28 mouse cellular contexts compared by ENCODE assay signal in genomic region chr6:87784033-87784432, GRCm38 (mm10). TPM values are rescaled to one million over a fixed set of nuclear protein-coding genes. Genes with fewer than 3 reads are reported as not detected.
DNase-seq lines count a peak whose midpoint lies in the region; ATAC-seq and TF ChIP-seq lines count a peak whose summit lies in the region.
"Had no signal": no experiment of that assay in that cellular context is flagged by ENCODE, and none has a peak within 500 bp of the region (broad histone marks: within the 10 kb centered on the region; RNA-seq: fewer than 3 reads in every experiment).

No protein-coding gene starts in this region.

- no peak for TF ChIP-seq EP300 in liver, postnatal 0 days (IDR thresholded peaks at IDR 0.05; ENCODE audit: low read depth)

- peak; percentile 17 for DNase-seq in forebrain, embryonic 11.5 days (ENCODE audit: low spot score)
- no peak for DNase-seq in forebrain, embryonic 10.5 days (ENCODE audit: extremely low spot score, low spot score)
- DNase-seq in heart, embryonic 10.5 days (ENCODE audit: low spot score): peak; percentile 25
- no peak for DNase-seq in heart, adult 8-10 months (ENCODE audit: low spot score)
- no peak for DNase-seq in liver, postnatal 0 days
- peak; percentile 19 for DNase-seq in G1E (ENCODE audit: low spot score)
- DNase-seq in cerebellum, adult 9-10 months: no peak
- DNase-seq: adrenal gland, adult 8-10 months; adrenal gland, postnatal 14 days; adrenal gland, postnatal 36 days; B cell, adult 2 months; cerebellum, adult 11-12 months; cerebellum, adult 2 months; cerebellum, adult 9-11 months; cerebellum, postnatal 14 days; cerebellum, postnatal 36 days; embryo, embryonic 11 days had no signal

- ATAC-seq in forebrain, embryonic 11.5 days (replicated peaks; ENCODE audit: low FRiP score): no peak
- ATAC-seq in liver, embryonic 12.5 days: no peak
- ATAC-seq in liver, postnatal 0 days: no peak
- no peak for ATAC-seq in G1E (ENCODE audit: extremely low read depth, insufficient number of reproducible peaks, low FRiP score, poor library complexity, severe bottlenecking)
- ATAC-seq: activated CD4-positive, CD25-positive, alpha-beta regulatory T cell, adult 4 months; CD4-positive, CD25-positive, alpha-beta regulatory T cell, adult 4 months; forebrain, embryonic 14.5 days; forebrain, embryonic 16.5 days; Patski had no signal

- no peak overlapping the region for H3K27ac ChIP-seq in forebrain, embryonic 11.5 days (ENCODE audit: low read depth, low read length)
- H3K27ac ChIP-seq in forebrain, embryonic 10.5 days: no peak overlapping the region
- no peak overlapping the region for H3K27ac ChIP-seq in heart, embryonic 10.5 days
- no peak overlapping the region for H3K27ac ChIP-seq in liver, embryonic 12.5 days
- no peak overlapping the region for H3K27ac ChIP-seq in liver, postnatal 0 days (ENCODE audit: low read depth)
- H3K27ac ChIP-seq: embryonic facial prominence, embryonic 13.5 days; embryonic facial prominence, embryonic 15.5 days; forebrain, embryonic 12.5 days had no signal

- no peaks in the 10 kb centered on the region for H3K4me1 ChIP-seq in forebrain, embryonic 11.5 days (replicated peaks; ENCODE audit: control insufficient read depth, insufficient read depth, low read length)
- H3K4me1 ChIP-seq in forebrain, embryonic 10.5 days: peaks cover 3% of the 10 kb centered on the region; the same call in 1 of the 2 replicates
- peaks cover 2% of the 10 kb centered on the region for H3K4me1 ChIP-seq in heart, embryonic 10.5 days
- H3K4me1 ChIP-seq in liver, embryonic 12.5 days: peaks cover 56% of the 10 kb centered on the region
- H3K4me1 ChIP-seq in liver, postnatal 0 days (ENCODE audit: insufficient read depth): peaks cover 19% of the 10 kb centered on the region
- peaks cover 53% of the 10 kb centered on the region for H3K4me1 ChIP-seq in G1E (ENCODE audit: insufficient read depth, low read depth, low read length)

- H3K4me3 ChIP-seq in forebrain, embryonic 11.5 days (ENCODE audit: low read depth, low read length): no peak overlapping the region
- H3K4me3 ChIP-seq in forebrain, embryonic 10.5 days: no peak overlapping the region
- H3K4me3 ChIP-seq in heart, embryonic 10.5 days: no peak overlapping the region
- H3K4me3 ChIP-seq in liver, embryonic 12.5 days: no peak overlapping the region
- H3K4me3 ChIP-seq in liver, postnatal 0 days (ENCODE audit: low read depth, low read length): no peak overlapping the region
- no peak overlapping the region; the same call in 1 of the 2 replicates for H3K4me3 ChIP-seq in G1E (ENCODE audit: low read depth, low read length)
- H3K4me3 ChIP-seq: embryonic facial prominence, embryonic 13.5 days; embryonic facial prominence, embryonic 15.5 days; erythroblast, embryonic 14.5 days; forebrain, embryonic 12.5 days had no signal

- no peaks in the 10 kb centered on the region for H3K36me3 ChIP-seq in forebrain, embryonic 11.5 days (ENCODE audit: control insufficient read depth, insufficient read depth, low read length)
- no peaks in the 10 kb centered on the region for H3K36me3 ChIP-seq in forebrain, embryonic 10.5 days (replicated peaks)
- H3K36me3 ChIP-seq in heart, embryonic 10.5 days: no peaks in the 10 kb centered on the region
- 0 out of 2 replicates have a peak, but pooled peaks cover 12% of the 10 kb centered on the region for H3K36me3 ChIP-seq in liver, embryonic 12.5 days
- no peaks in the 10 kb centered on the region for H3K36me3 ChIP-seq in liver, postnatal 0 days (replicated peaks; ENCODE audit: insufficient read depth, low read length)
- H3K36me3 ChIP-seq in G1E (replicated peaks): peaks cover 20% of the 10 kb centered on the region
- H3K36me3 ChIP-seq: embryonic facial prominence, embryonic 13.5 days; embryonic facial prominence, embryonic 15.5 days; forebrain, embryonic 12.5 days had no signal

- 83% methylated on average over 8 of the region's 8 CpGs for WGBS in forebrain, embryonic 11.5 days
- WGBS in forebrain, embryonic 10.5 days: 86% methylated on average over 8 of the region's 8 CpGs
- 51% methylated on average over 8 of the region's 8 CpGs for WGBS in heart, embryonic 10.5 days
- 38% methylated on average over 8 of the region's 8 CpGs for WGBS in liver, embryonic 12.5 days (ENCODE audit: insufficient replicate concordance)
- WGBS in liver, postnatal 0 days (ENCODE audit: insufficient replicate concordance): 45% methylated on average over 8 of the region's 8 CpGs

- no peaks in the 10 kb centered on the region for H3K9me3 ChIP-seq in forebrain, embryonic 11.5 days (ENCODE audit: control insufficient read depth, low read length)
- no peaks in the 10 kb centered on the region for H3K9me3 ChIP-seq in forebrain, embryonic 10.5 days
- no peaks in the 10 kb centered on the region for H3K9me3 ChIP-seq in heart, embryonic 10.5 days
- H3K9me3 ChIP-seq in liver, embryonic 12.5 days (replicated peaks): no peaks in the 10 kb centered on the region
- H3K9me3 ChIP-seq in liver, postnatal 0 days (ENCODE audit: low read length): no peaks in the 10 kb centered on the region
- no peaks in the 10 kb centered on the region for H3K9me3 ChIP-seq in G1E (replicated peaks)
- H3K9me3 ChIP-seq: embryonic facial prominence, embryonic 13.5 days; embryonic facial prominence, embryonic 15.5 days; forebrain, embryonic 12.5 days had no signal

- H3K4me2 ChIP-seq in forebrain, embryonic 11.5 days (ENCODE audit: low read depth, low read length, severe bottlenecking): no peak overlapping the region
- no peak overlapping the region for H3K4me2 ChIP-seq in liver, embryonic 12.5 days
- no peak overlapping the region for H3K4me2 ChIP-seq in liver, postnatal 0 days (ENCODE audit: low read depth, low read length)
- H3K4me2 ChIP-seq: embryonic facial prominence, embryonic 13.5 days; embryonic facial prominence, embryonic 15.5 days; forebrain, embryonic 12.5 days had no signal

- no peaks in the 10 kb centered on the region for H3K27me3 ChIP-seq in forebrain, embryonic 11.5 days (ENCODE audit: control insufficient read depth, insufficient read depth, low read length)
- H3K27me3 ChIP-seq in forebrain, embryonic 10.5 days (ENCODE audit: poor library complexity, severe bottlenecking): no peaks in the 10 kb centered on the region
- H3K27me3 ChIP-seq in heart, embryonic 10.5 days (ENCODE audit: insufficient read depth, poor library complexity, severe bottlenecking): no peaks in the 10 kb centered on the region
- H3K27me3 ChIP-seq in liver, embryonic 12.5 days (replicated peaks): no peaks in the 10 kb centered on the region
- H3K27me3 ChIP-seq in liver, postnatal 0 days (ENCODE audit: insufficient read depth, low read length): no peaks in the 10 kb centered on the region
- no peaks in the 10 kb centered on the region for H3K27me3 ChIP-seq in G1E (ENCODE audit: insufficient read depth, low read length)
- H3K27me3 ChIP-seq: CH12.LX; embryonic facial prominence, embryonic 13.5 days; embryonic facial prominence, embryonic 15.5 days; forebrain, embryonic 12.5 days; Patski had no signal

- TF ChIP-seq CTCF in liver, postnatal 0 days (IDR thresholded peaks at IDR 0.05; ENCODE audit: low read depth): no peak
- no peak for TF ChIP-seq CTCF in G1E (IDR thresholded peaks at IDR 0.05; ENCODE audit: low read depth, low read length)

- H3K9ac ChIP-seq in forebrain, embryonic 11.5 days (ENCODE audit: low read length): no peak overlapping the region
- H3K9ac ChIP-seq in liver, embryonic 12.5 days: 0 out of 2 replicates have a peak overlapping the region, but pooled peaks have one; percentile 2
- H3K9ac ChIP-seq in liver, postnatal 0 days (replicated peaks): no peak overlapping the region
- H3K9ac ChIP-seq: embryonic facial prominence, embryonic 13.5 days; embryonic facial prominence, embryonic 15.5 days; forebrain, embryonic 12.5 days had no signal

RNA-seq across cellular contexts. Expression of gene Gp9, which starts 6.2 kb away (rescaled TPM):
- 2.5 and 2.8 TPM in 2 replicates for polyA plus RNA-seq in forebrain, embryonic 11.5 days (2014; fragmentation: Nextera tagmentation; extraction: Ambion mirVana)
- polyA plus RNA-seq in forebrain, embryonic 10.5 days (2016; fragmentation: Nextera tagmentation; extraction: Ambion mirVana): 2.5 and 3.2 TPM in 2 replicates
- 4.8 and 6.2 TPM in 2 replicates for polyA plus RNA-seq in heart, embryonic 10.5 days (2016; fragmentation: Nextera tagmentation; extraction: Ambion mirVana)
- 1 to 10 TPM in 3 of 4 experiments, under 1 TPM in 1; 0.81 to 3.6 (median 1.6) TPM for total RNA-seq in heart, adult 8-10 months (2022)
- 40.9 and 44.2 TPM in 2 replicates for polyA plus RNA-seq in liver, embryonic 12.5 days (2016; fragmentation: Nextera tagmentation; extraction: Ambion mirVana)
- polyA plus RNA-seq in liver, postnatal 0 days (2015; fragmentation: Nextera tagmentation; extraction: Ambion mirVana): 36.5 and 38.0 TPM in 2 replicates
- total RNA-seq in G1E (2014; fragmentation: Nextera tagmentation) (4.7 and 6.4 TPM in 2 replicates), G1E (2017) (1.6 and 2.2 TPM in 2 replicates)
- 6.3 and 9.1 TPM in 2 replicates for polyA plus RNA-seq in G1E (2012)
- total RNA-seq: adrenal gland, postnatal 36 days; CH12.LX had no signal
- polyA plus RNA-seq: activated CD4-positive, CD25-positive, alpha-beta regulatory T cell, adult 4 months; CD4-positive, CD25-positive, alpha-beta regulatory T cell, adult 4 months; Patski had no signal

RNA-seq across cellular contexts. Expression of gene Rab43, which starts 27.9 kb away (rescaled TPM):
- polyA plus RNA-seq in forebrain, embryonic 11.5 days (2014; fragmentation: Nextera tagmentation; extraction: Ambion mirVana): 9.4 and 9.7 TPM in 2 replicates
- polyA plus RNA-seq in forebrain, embryonic 10.5 days (2016; fragmentation: Nextera tagmentation; extraction: Ambion mirVana): 4.6 and 6.6 TPM in 2 replicates
- 4.4 and 5.1 TPM in 2 replicates for polyA plus RNA-seq in heart, embryonic 10.5 days (2016; fragmentation: Nextera tagmentation; extraction: Ambion mirVana)
- total RNA-seq in heart, adult 8-10 months (2022): 10 to 100 TPM in 1 of 4 experiments, 1 to 10 TPM in 3; 7.9 to 13.3 (median 9.0) TPM
- polyA plus RNA-seq in liver, embryonic 12.5 days (2016; fragmentation: Nextera tagmentation; extraction: Ambion mirVana): 28.6 and 30.5 TPM in 2 replicates
- polyA plus RNA-seq in liver, postnatal 0 days (2015; fragmentation: Nextera tagmentation; extraction: Ambion mirVana): 44.4 and 45.4 TPM in 2 replicates
- total RNA-seq in G1E (2014; fragmentation: Nextera tagmentation): 20.1 and 34.8 TPM in 2 replicates
- total RNA-seq in G1E (2017): 11.5 and 15.5 TPM in 2 replicates
- 30.8 and 62.5 TPM in 2 replicates for polyA plus RNA-seq in G1E (2012)

RNA-seq across cellular contexts. Expression of gene Gm45140, which starts 51.6 kb away (rescaled TPM):
- polyA plus RNA-seq in forebrain, embryonic 11.5 days (2014; fragmentation: Nextera tagmentation; extraction: Ambion mirVana): 2.7 and 5.0 TPM in 2 replicates
- polyA plus RNA-seq in forebrain, embryonic 10.5 days (2016; fragmentation: Nextera tagmentation; extraction: Ambion mirVana): 2.1 TPM in 2 replicates
- polyA plus RNA-seq in heart, embryonic 10.5 days (2016; fragmentation: Nextera tagmentation; extraction: Ambion mirVana): 2.3 and 2.5 TPM in 2 replicates
- 1 to 10 TPM in 1 of 4 experiments, under 1 TPM in 1, not detected in 2; 0.24 to 1.9 TPM for total RNA-seq in heart, adult 8-10 months (2022)
- polyA plus RNA-seq in liver, embryonic 12.5 days (2016; fragmentation: Nextera tagmentation; extraction: Ambion mirVana): 5.0 and 7.1 TPM in 2 replicates
- polyA plus RNA-seq in liver, postnatal 0 days (2015; fragmentation: Nextera tagmentation; extraction: Ambion mirVana): 2.8 and 3.2 TPM in 2 replicates
- 10.5 and 12.1 TPM in 2 replicates for total RNA-seq in G1E (2014; fragmentation: Nextera tagmentation)
- 17.5 and 19.5 TPM in 2 replicates for total RNA-seq in G1E (2017)
- 9.0 and 13.8 TPM in 2 replicates for polyA plus RNA-seq in G1E (2012)

RNA-seq across cellular contexts. Expression of gene Efcc1, which starts 53.4 kb away (rescaled TPM):
- polyA plus RNA-seq in forebrain, embryonic 11.5 days (2014; fragmentation: Nextera tagmentation; extraction: Ambion mirVana): 1.5 TPM in 2 replicates
- 0.84 TPM in 2 replicates for polyA plus RNA-seq in forebrain, embryonic 10.5 days (2016; fragmentation: Nextera tagmentation; extraction: Ambion mirVana)
- polyA plus RNA-seq in heart, embryonic 10.5 days (2016; fragmentation: Nextera tagmentation; extraction: Ambion mirVana): 0.21 and 0.25 TPM in 2 replicates
- 1 to 10 TPM in 3 of 4 experiments, under 1 TPM in 1; 0.53 to 1.2 (median 1.1) TPM for total RNA-seq in heart, adult 8-10 months (2022)
- 0.51 and 0.63 TPM in 2 replicates for polyA plus RNA-seq in liver, embryonic 12.5 days (2016; fragmentation: Nextera tagmentation; extraction: Ambion mirVana)
- polyA plus RNA-seq in liver, postnatal 0 days (2015; fragmentation: Nextera tagmentation; extraction: Ambion mirVana): 0.39 and 0.42 TPM in 2 replicates
- total RNA-seq in G1E (2014; fragmentation: Nextera tagmentation) (2.3 TPM in 1 of 2 replicates, not detected in the other), G1E (2017) (0.11 and 0.58 TPM in 2 replicates)
- not detected in 2 replicates for polyA plus RNA-seq in G1E (2012)
- total RNA-seq: CH12.LX had no signal
- polyA plus RNA-seq: erythroblast, embryonic 14.5 days had no signal

RNA-seq across cellular contexts. Expression of gene Isy1, which starts 54.6 kb away (rescaled TPM):
- 64.0 and 73.8 TPM in 2 replicates for polyA plus RNA-seq in forebrain, embryonic 11.5 days (2014; fragmentation: Nextera tagmentation; extraction: Ambion mirVana)
- 76.4 and 78.6 TPM in 2 replicates for polyA plus RNA-seq in forebrain, embryonic 10.5 days (2016; fragmentation: Nextera tagmentation; extraction: Ambion mirVana)
- polyA plus RNA-seq in heart, embryonic 10.5 days (2016; fragmentation: Nextera tagmentation; extraction: Ambion mirVana): 31.6 and 44.0 TPM in 2 replicates
- total RNA-seq in heart, adult 8-10 months (2022): 10 to 100 TPM; 18.4 to 28.1 (median 20.6) TPM
- polyA plus RNA-seq in liver, embryonic 12.5 days (2016; fragmentation: Nextera tagmentation; extraction: Ambion mirVana): 59.5 and 62.4 TPM in 2 replicates
- 19.7 and 19.8 TPM in 2 replicates for polyA plus RNA-seq in liver, postnatal 0 days (2015; fragmentation: Nextera tagmentation; extraction: Ambion mirVana)
- 46.7 and 53.5 TPM in 2 replicates for total RNA-seq in G1E (2014; fragmentation: Nextera tagmentation)
- total RNA-seq in G1E (2017): 62.5 and 65.2 TPM in 2 replicates
- 46.2 and 54.9 TPM in 2 replicates for polyA plus RNA-seq in G1E (2012)

Comparison
In these comparisons a context has a peak if more than half of its experiments do, and no peak if none do; other contexts are left out.
1. DNase-seq: peak in forebrain, embryonic 11.5 days (single experiment), heart, embryonic 10.5 days (single experiment) and G1E (single experiment); none in forebrain, embryonic 10.5 days (single experiment), heart, adult 8-10 months (single experiment), liver, postnatal 0 days (single experiment) and cerebellum, adult 9-10 months (single experiment).